In genomic region chr19:34825946-34826655, GRCm38 (mm10) we compare ENCODE assay signal across 8 mouse cellular contexts. TPM values are rescaled to one million over a fixed set of nuclear protein-coding genes. Genes with fewer than 3 reads are reported as not detected.
DNase-seq lines count a peak whose midpoint lies in the region; ATAC-seq and TF ChIP-seq lines count a peak whose summit lies in the region.

No protein-coding gene starts in this region.

- TF ChIP-seq CTCF in heart, postnatal 0 days (IDR thresholded peaks at IDR 0.05; ENCODE audit: low read depth) = peak; percentile 58
- peak; percentile 66 for TF ChIP-seq CTCF in liver, postnatal 0 days (IDR thresholded peaks at IDR 0.05; ENCODE audit: low read depth)

- no peaks in the 10 kb centered on the region for H3K9me3 ChIP-seq in heart, postnatal 0 days (replicated peaks; ENCODE audit: control insufficient read depth, low read length)
- no peaks in the 10 kb centered on the region for H3K9me3 ChIP-seq in heart, embryonic 11.5 days (replicated peaks; ENCODE audit: control insufficient read depth, low read length)
- no peaks in the 10 kb centered on the region for H3K9me3 ChIP-seq in liver, postnatal 0 days (ENCODE audit: low read length)

- no peaks in the 10 kb centered on the region for H3K4me1 ChIP-seq in heart, postnatal 0 days (ENCODE audit: control insufficient read depth, insufficient read depth)
- H3K4me1 ChIP-seq in heart, embryonic 11.5 days (ENCODE audit: control insufficient read depth, insufficient read depth, low read length) = no peaks in the 10 kb centered on the region
- peaks cover 4% of the 10 kb centered on the region; the same call in 1 of the 2 replicates for H3K4me1 ChIP-seq in liver, postnatal 0 days (ENCODE audit: insufficient read depth)

- no peak overlapping the region for H3K4me2 ChIP-seq in heart, postnatal 0 days (ENCODE audit: low read depth, low read length)
- H3K4me2 ChIP-seq in heart, embryonic 11.5 days = no peak overlapping the region
- H3K4me2 ChIP-seq in liver, postnatal 0 days (ENCODE audit: low read depth, low read length) = no peak overlapping the region

- H3K9ac ChIP-seq in heart, postnatal 0 days (replicated peaks; ENCODE audit: low read depth, low read length) = no peak overlapping the region
- H3K9ac ChIP-seq in heart, embryonic 11.5 days (ENCODE audit: low read depth, low read length) = no peak overlapping the region
- H3K9ac ChIP-seq in liver, postnatal 0 days (replicated peaks) = no peak overlapping the region

- no peak overlapping the region for H3K27ac ChIP-seq in heart, postnatal 0 days (ENCODE audit: low read depth)
- H3K27ac ChIP-seq in heart, embryonic 11.5 days (ENCODE audit: low read depth, low read length) = no peak overlapping the region
- no peak overlapping the region; the same call in 1 of the 2 replicates for H3K27ac ChIP-seq in liver, postnatal 0 days (ENCODE audit: low read depth)

- TF ChIP-seq EP300 in heart, postnatal 0 days (IDR thresholded peaks at IDR 0.05; ENCODE audit: low read depth) = no peak
- TF ChIP-seq EP300 in liver, postnatal 0 days (IDR thresholded peaks at IDR 0.05; ENCODE audit: low read depth) = no peak

- H3K36me3 ChIP-seq in heart, postnatal 0 days (replicated peaks; ENCODE audit: control insufficient read depth, insufficient read depth, low read length) = peaks cover 11% of the 10 kb centered on the region; the same call in 1 of the 2 replicates
- H3K36me3 ChIP-seq in heart, embryonic 11.5 days (ENCODE audit: control insufficient read depth, insufficient read depth, low read length) = 0 out of 2 replicates have a peak, but pooled peaks cover 2% of the 10 kb centered on the region
- H3K36me3 ChIP-seq in liver, postnatal 0 days (replicated peaks; ENCODE audit: insufficient read depth, low read length) = peaks cover 11% of the 10 kb centered on the region

- WGBS in heart, postnatal 0 days = 64% methylated on average over 13 of the region's 13 CpGs
- 64% methylated on average over 13 of the region's 13 CpGs for WGBS in heart, embryonic 11.5 days (ENCODE audit: insufficient replicate concordance)
- WGBS in liver, postnatal 0 days (ENCODE audit: insufficient replicate concordance) = 56% methylated on average over 13 of the region's 13 CpGs

- peak; percentile 72 for DNase-seq in heart, postnatal 0 days (ENCODE audit: low spot score)
- DNase-seq in B cell, adult 2 months = peak; percentile 67 to 69
- DNase-seq in adrenal gland, postnatal 10 days = peak; percentile 69
- peak; percentile 15 for DNase-seq in embryo, embryonic 9.5 days (ENCODE audit: extremely low spot score)
- peak; percentile 58 for DNase-seq in liver, postnatal 0 days
- peak; percentile 20 for DNase-seq in retina, postnatal 7 days (ENCODE audit: low read depth, low spot score)

- no peak overlapping the region for H3K4me3 ChIP-seq in heart, postnatal 0 days (ENCODE audit: low read depth, low read length)
- no peak overlapping the region for H3K4me3 ChIP-seq in heart, embryonic 11.5 days (ENCODE audit: low read depth, low read length)
- no peak overlapping the region for H3K4me3 ChIP-seq in liver, postnatal 0 days (ENCODE audit: low read depth, low read length)

- 0 out of 2 replicates have a peak, but pooled peaks have one; percentile 56 for ATAC-seq in heart, postnatal 0 days (ENCODE audit: insufficient read depth, low read depth)
- no peak for ATAC-seq in heart, embryonic 11.5 days (replicated peaks; ENCODE audit: insufficient number of reproducible peaks, low FRiP score, low TSS enrichment)
- peak; percentile 43 for ATAC-seq in inflammation-experienced regulatory T-cells, adult 6 months
- ATAC-seq in liver, postnatal 0 days = peak; percentile 62

- no peaks in the 10 kb centered on the region for H3K27me3 ChIP-seq in heart, postnatal 0 days (ENCODE audit: control insufficient read depth, insufficient read depth, low read length)
- H3K27me3 ChIP-seq in heart, embryonic 11.5 days (ENCODE audit: control insufficient read depth, insufficient read depth, low read length) = no peaks in the 10 kb centered on the region
- no peaks in the 10 kb centered on the region for H3K27me3 ChIP-seq in liver, postnatal 0 days (ENCODE audit: insufficient read depth, low read length)

RNA-seq across cellular contexts. Expression of gene Pank1, which starts 53.2 kb away (rescaled TPM):
- 35.2 and 36.6 TPM in 2 replicates for total RNA-seq in heart, postnatal 0 days (2014; rRNA removed; ENCODE audit: low replicate concordance)
- polyA plus RNA-seq in heart, postnatal 0 days (2015; fragmentation: Nextera tagmentation; extraction: Ambion mirVana) = 13.1 and 15.7 TPM in 2 replicates
- polyA plus RNA-seq in heart, embryonic 11.5 days (2014; fragmentation: Nextera tagmentation; extraction: Ambion mirVana) = 12.5 and 14.2 TPM in 2 replicates
- 100 to 1,000 TPM in 1 of 2 experiments, 10 to 100 TPM in 1; 95.0 to 135 TPM for total RNA-seq in adrenal gland, postnatal 10 days (2021)
- under 1 TPM; 0.35 to 0.83 (median 0.52) TPM for polyA plus RNA-seq in inflammation-experienced regulatory T-cells, adult 6 months (2017; shearing (Covaris generic))
- 44.5 and 48.4 TPM in 2 replicates for polyA plus RNA-seq in liver, postnatal 0 days (2015; fragmentation: Nextera tagmentation; extraction: Ambion mirVana)

Comparison
In these comparisons a context has a peak if more than half of its experiments do, and no peak if none do; other contexts are left out.
1. DNase-seq: peak in every context shown above with its lines; median percentile 72 in heart, postnatal 0 days; 69 in adrenal gland, postnatal 10 days; 68 in B cell, adult 2 months; 58 in liver, postnatal 0 days; 20 in retina, postnatal 7 days; 15 in embryo, embryonic 9.5 days.